Comparison of ENCODE assay signal across 9 mouse cellular contexts in genomic region chr6:54325246-54325885, GRCm38 (mm10). TPM values are rescaled to one million over a fixed set of nuclear protein-coding genes. Genes with fewer than 3 reads are reported as not detected.
A peak's percentile ranks its signal among the peaks of the same experiment; 100 is the strongest.
DNase-seq lines count a peak whose midpoint lies in the region; ATAC-seq and TF ChIP-seq lines count a peak whose summit lies in the region.
"Had no signal": no experiment of that assay in that cellular context is flagged by ENCODE, and none has a peak within 500 bp of the region (broad histone marks: within the 10 kb centered on the region; RNA-seq: fewer than 3 reads in every experiment).

TSS of gene Prr15 (plus strand) at chr6:54325835.

- H3K4me1 ChIP-seq in erythroblast, embryonic 14.5 days (ENCODE audit: control insufficient read depth): no peaks in the 10 kb centered on the region
- peaks cover 2% of the 10 kb centered on the region for H3K4me1 ChIP-seq in testis, adult 2 months (ENCODE audit: control insufficient read depth, insufficient read depth, low read length)
- H3K4me1 ChIP-seq in liver, embryonic 14.5 days (replicated peaks; ENCODE audit: control insufficient read depth in 2 of 2, insufficient read depth in 2 of 2, low read length in 1 of 2): no peaks in the 10 kb centered on the region; a peak in 1 of 4 replicates

- no peaks in the 10 kb centered on the region for H3K9me3 ChIP-seq in erythroblast, embryonic 14.5 days (ENCODE audit: control insufficient read depth, low read length)
- no peaks in the 10 kb centered on the region for H3K9me3 ChIP-seq in liver, embryonic 14.5 days (ENCODE audit: control insufficient read depth, low read length)

- peaks cover 26% of the 10 kb centered on the region for H3K27me3 ChIP-seq in erythroblast, embryonic 14.5 days (ENCODE audit: control insufficient read depth)
- H3K27me3 ChIP-seq in testis, adult 2 months (ENCODE audit: control insufficient read depth, insufficient read depth, low read length): no peaks in the 10 kb centered on the region
- H3K27me3 ChIP-seq in liver, embryonic 14.5 days (ENCODE audit: control insufficient read depth, insufficient read depth, low read length): peaks cover 16% of the 10 kb centered on the region

- TF ChIP-seq EP300 in liver, embryonic 14.5 days (IDR thresholded peaks at IDR 0.05; ENCODE audit: low read depth): no peak

- TF ChIP-seq CTCF in testis, adult 2 months (IDR thresholded peaks at IDR 0.05; ENCODE audit: control insufficient read depth, insufficient read depth, insufficient replicate concordance, low read depth, low read length): no peak
- no peak for TF ChIP-seq CTCF in liver, embryonic 14.5 days (IDR thresholded peaks at IDR 0.05; ENCODE audit: low read depth)

- peak within 1 kb of the TSS; percentile 47 for H3K4me3 ChIP-seq in erythroblast, embryonic 14.5 days (replicated peaks)
- peak within 1 kb of the TSS; percentile 72; the same call in 1 of the 2 replicates for H3K4me3 ChIP-seq in testis, adult 2 months (ENCODE audit: control insufficient read depth, low read depth, low read length)
- peak within 1 kb of the TSS; percentile 44 to 47 for H3K4me3 ChIP-seq in liver, embryonic 14.5 days (ENCODE audit: insufficient read depth in 1 of 2, low read depth in 2 of 2, low read length in 2 of 2)

- no peak for ATAC-seq in erythroblast, adult 5-6 weeks (replicated peaks; ENCODE audit: low FRiP score, poor library complexity, severe bottlenecking)
- no peak for ATAC-seq in liver, embryonic 14.5 days (ENCODE audit: insufficient read depth)
- no peak for ATAC-seq in megakaryocyte-erythroid progenitor cell, adult 5-6 weeks (replicated peaks; ENCODE audit: low FRiP score, low TSS enrichment, poor library complexity, severe bottlenecking)

- H3K4me2 ChIP-seq in liver, embryonic 14.5 days (ENCODE audit: low read depth): peak within 1 kb of the TSS; percentile 62

- DNase-seq in testis, postnatal 14 days (ENCODE audit: low spot score): no peak
- DNase-seq in liver, embryonic 14.5 days (ENCODE audit: low read depth in 3 of 3, low spot score in 3 of 3): no peak
- no peak for DNase-seq in adrenal gland, postnatal 4 days (ENCODE audit: low spot score in 2 of 2)
- no peak for DNase-seq in right cerebral cortex, postnatal 36 days (ENCODE audit: low spot score in 2 of 2)
- DNase-seq: kidney, adult 8-10 months had no signal

- H3K36me3 ChIP-seq in erythroblast, embryonic 14.5 days (ENCODE audit: control insufficient read depth): no peaks in the 10 kb centered on the region
- no peaks in the 10 kb centered on the region for H3K36me3 ChIP-seq in testis, adult 2 months (ENCODE audit: control insufficient read depth, insufficient read depth, low read length)
- no peaks in the 10 kb centered on the region for H3K36me3 ChIP-seq in liver, embryonic 14.5 days (replicated peaks; ENCODE audit: control insufficient read depth, insufficient read depth, low read depth)

- no peak for TF ChIP-seq POLR2A in testis, adult 2 months (IDR thresholded peaks at IDR 0.05; ENCODE audit: control insufficient read depth, low read depth, low read length)

- 32% methylated on average over 3 of the region's 3 CpGs for WGBS in liver, embryonic 14.5 days (ENCODE audit: insufficient replicate concordance)

- H3K9ac ChIP-seq in liver, embryonic 14.5 days (replicated peaks): no peak within 1 kb of the TSS

- no peak within 1 kb of the TSS for H3K27ac ChIP-seq in testis, adult 2 months (ENCODE audit: control insufficient read depth, insufficient read depth, low read depth, low read length)
- H3K27ac ChIP-seq in liver, embryonic 14.5 days: no peak within 1 kb of the TSS

RNA-seq across cellular contexts. Expression of gene Prr15, which starts in this region (rescaled TPM):
- polyA plus RNA-seq in erythroblast, embryonic 14.5 days (2012): not detected in 2 replicates
- not detected in 2 replicates for total RNA-seq in erythroblast, adult 5-6 weeks (2015; ENCODE audit: low replicate concordance)
- total RNA-seq in erythroblast, adult 5-6 weeks (2017; ENCODE audit: low replicate concordance): not detected in 2 replicates
- 5.7 and 5.9 TPM in 2 replicates for polyA plus RNA-seq in testis, adult 2 months (2012; rRNA removed)
- 0.33 and 0.39 TPM in 2 replicates for polyA plus RNA-seq in liver, embryonic 14.5 days (2012; rRNA removed)
- polyA plus RNA-seq in liver, embryonic 14.5 days (2014; fragmentation: Nextera tagmentation; extraction: Ambion mirVana): 0.53 and 0.66 TPM in 2 replicates
- total RNA-seq in megakaryocyte-erythroid progenitor cell, adult 5-6 weeks (2014; fragmentation: Nextera tagmentation): 0.52 TPM in 1 of 2 replicates, not detected in the other
- 0.19 TPM in 1 of 2 replicates, not detected in the other for total RNA-seq in megakaryocyte-erythroid progenitor cell, adult 5-6 weeks (2017)
- total RNA-seq in adrenal gland, postnatal 4 days (2021): 1 to 10 TPM; 6.3 to 7.7 TPM

Comparison
In these comparisons a context has a peak if more than half of its experiments do, and no peak if none do; other contexts are left out.
1. RNA of gene Prr15 (total RNA-seq): 6.3 to 7.7 TPM in adrenal gland, postnatal 4 days; 0.19 to 0.52 TPM in megakaryocyte-erythroid progenitor cell, adult 5-6 weeks and not detected in erythroblast, adult 5-6 weeks; every median in the first group is over 4 times any median in the second.
2. Peak in every context shown above with its lines, with median percentiles within 50 percentile points of each other: H3K4me3 ChIP-seq.